Mouse (Mus musculus) hindbrain, postnatal 0 days (tissue): ENCODE data around the gene Atg14. TPM values are rescaled to one million over a fixed set of nuclear protein-coding genes. Genes with fewer than 3 reads are reported as not detected.

Experiments used
- ATAC-seq: fragments of 200-750 bp; cut with Nextera tagmentation; 2 replicates; pipeline ENCODE4 v1.8.0; 2017; ENCODE audit warnings: mild to moderate bottlenecking, moderate TSS enrichment, moderate library complexity
- DNase-seq: peaks from one replicate; pipeline ENCODE4 v3.0.0-alpha.2; 2015; ENCODE audit warnings: low spot score
- H3K27ac ChIP-seq: fragments of 300-500 bp; sonication (generic); 2 replicates; pipeline ENCODE4 v1.5.1; 2014; ENCODE audit warnings: mild to moderate bottlenecking
- H3K27me3 ChIP-seq: fragments of 300-500 bp; sonication (generic); 2 replicates; pipeline ENCODE4 v1.6.1; 2014; ENCODE audit warnings: low read length, mixed read lengths; ENCODE audit not compliant: insufficient read depth
- H3K36me3 ChIP-seq: fragments of 300-500 bp; sonication (generic); 2 replicates; pipeline ENCODE4 v1.6.1; 2014; ENCODE audit warnings: low read length, mixed read lengths; ENCODE audit not compliant: insufficient read depth
- H3K4me1 ChIP-seq: fragments of 300-500 bp; sonication (generic); 2 replicates; pipeline ENCODE4 v1.6.1; 2014; ENCODE audit warnings: antibody characterized with exemption, low read length, mixed read lengths; ENCODE audit not compliant: insufficient read depth
- H3K4me2 ChIP-seq: fragments of 300-500 bp; sonication (generic); 2 replicates; pipeline ENCODE4 v1.6.1; 2014; ENCODE audit warnings: low read depth, mild to moderate bottlenecking, low read length, moderate library complexity, mixed read lengths
- H3K4me3 ChIP-seq: fragments of 300-500 bp; sonication (generic); 2 replicates; pipeline ENCODE4 v1.5.1; 2014; ENCODE audit warnings: low read length
- H3K9ac ChIP-seq: fragments of 300-500 bp; sonication (generic); replicated peaks from 2 replicates; pipeline ENCODE4 v1.6.1; 2014; ENCODE audit warnings: mild to moderate bottlenecking, low read length, moderate library complexity, mixed read lengths
- H3K9me3 ChIP-seq: fragments of 300-500 bp; sonication (generic); 2 replicates; pipeline ENCODE4 v1.6.1; 2016; ENCODE audit warnings: low read length, mixed read lengths
- CTCF ChIP-seq: IDR thresholded peaks from 2 replicates; pipeline ENCODE4 v1.5.1; 2016; ENCODE audit warnings: antibody characterized with exemption, control low read depth, low read depth
- WGBS: fragments of 180-500 bp; shearing (Covaris S2); extraction: QIAGEN DNeasy Blood & Tissue Kit; methylation state at CpG from one replicate; pipeline ENCODE4 v1.1.7; 2014; 5-methylcytosine and 5-hydroxymethylcytosine counted together
- polyA plus RNA-seq: library from polyadenylated mRNA; unstranded; fragments of >200 nt; fragmentation: Nextera tagmentation; extraction: Ambion mirVana; gene quantifications from 2 replicates; pipeline ENCODE4 v1.2.1, GENCODE M21; 2015
- total RNA-seq: library from RNA; depleted of rRNA; stranded (reverse); fragments of >200 nt; gene quantifications from 2 replicates; pipeline ENCODE4 v1.2.3, GENCODE M21; 2014

Gene Atg14
- total and polyA plus RNA-seq, 2 experiments from 2014 or later, result 6.1 to 23.5 TPM

GRCm38 (mm10) chr14:47551668-47552067, 18.8 kb downstream of the Atg14 start:
- no peaks in the 10 kb centered on the region for H3K27me3 ChIP-seq
- H3K36me3 ChIP-seq, result peaks cover 42% of the 10 kb centered on the region
- no peak for DNase-seq
- H3K4me3 ChIP-seq, result no peak overlapping the region
- H3K4me2 ChIP-seq, result no peak overlapping the region
- TF ChIP-seq CTCF, result no peak
- H3K9me3 ChIP-seq, result no peaks in the 10 kb centered on the region
- ATAC-seq, result no peak
- WGBS, result over 99% methylated on average over 6 of the region's 6 CpGs
- H3K27ac ChIP-seq, result no peak overlapping the region
- no peaks in the 10 kb centered on the region for H3K4me1 ChIP-seq
- no peak overlapping the region for H3K9ac ChIP-seq

- Histone ChIP-seq H3K36me3 (peaks cover 65% of the 10 kb centered on the region), H3K4me3 (no peak overlapping the region), H3K27ac (no peak overlapping the region), H3K4me2 (no peak overlapping the region), H3K4me1 (no peaks in the 10 kb centered on the region), H3K27me3 (no peaks in the 10 kb centered on the region), H3K9me3 (no peaks in the 10 kb centered on the region), H3K9ac (no peak overlapping the region)
- TF ChIP-seq CTCF, result no peak
- WGBS, result 96% methylated on average over 4 of the region's 4 CpGs
- DNase-seq (no peak), ATAC-seq (no peak)
Observed at GRCm38 (mm10) chr14:47544877-47545276, 25.6 kb downstream of the Atg14 start.

GRCm38 (mm10) chr14:47544286-47544685, 26.2 kb downstream of the Atg14 start:
- Histone ChIP-seq H3K27me3 (no peaks in the 10 kb centered on the region), H3K9me3 (no peaks in the 10 kb centered on the region), H3K9ac (no peak overlapping the region), H3K27ac (no peak overlapping the region), H3K4me2 (no peak overlapping the region), H3K4me3 (no peak overlapping the region), H3K36me3 (peaks cover 65% of the 10 kb centered on the region), H3K4me1 (no peaks in the 10 kb centered on the region)
- ATAC-seq (no peak), DNase-seq (no peak)
- no peak for TF ChIP-seq CTCF
- WGBS, result 93% methylated on average over 5 of the region's 5 CpGs

- ATAC-seq (no peak), DNase-seq (no peak)
- no peak overlapping the region for H3K4me2 ChIP-seq
- TF ChIP-seq CTCF, result no peak
- peaks cover 50% of the 10 kb centered on the region for H3K36me3 ChIP-seq
- no peak overlapping the region for H3K27ac ChIP-seq
- no peaks in the 10 kb centered on the region for H3K4me1 ChIP-seq
- H3K9ac ChIP-seq, result no peak overlapping the region
- WGBS, result 91% methylated on average over 3 of the region's 3 CpGs
- H3K9me3 ChIP-seq, result no peaks in the 10 kb centered on the region
- H3K27me3 ChIP-seq, result no peaks in the 10 kb centered on the region
- H3K4me3 ChIP-seq, result no peak overlapping the region
Observed at GRCm38 (mm10) chr14:47542283-47542682, 28.2 kb downstream of the Atg14 start.

- Histone ChIP-seq H3K27ac (no peak overlapping the region), H3K4me3 (no peak overlapping the region), H3K27me3 (no peaks in the 10 kb centered on the region), H3K9ac (no peak overlapping the region), H3K4me2 (no peak overlapping the region), H3K36me3 (peaks cover 42% of the 10 kb centered on the region), H3K4me1 (no peaks in the 10 kb centered on the region), H3K9me3 (no peaks in the 10 kb centered on the region)
- 94% methylated on average over 10 of the region's 10 CpGs for WGBS
- DNase-seq, result no peak
- TF ChIP-seq CTCF, result no peak
- ATAC-seq, result no peak
Observed at GRCm38 (mm10) chr14:47541325-47541948, 29.0 kb downstream of the Atg14 start.

- no peaks in the 10 kb centered on the region for H3K27me3 ChIP-seq
- 89% methylated on average over 1 of the region's 1 CpGs for WGBS
- no peak for ATAC-seq
- H3K4me1 ChIP-seq, result no peaks in the 10 kb centered on the region
- H3K4me2 ChIP-seq, result no peak overlapping the region
- no peak overlapping the region for H3K27ac ChIP-seq
- DNase-seq, result no peak
- no peak overlapping the region for H3K4me3 ChIP-seq
- no peaks in the 10 kb centered on the region for H3K9me3 ChIP-seq
- no peak overlapping the region for H3K9ac ChIP-seq
- TF ChIP-seq CTCF, result no peak
- H3K36me3 ChIP-seq, result no peaks in the 10 kb centered on the region
Observed at GRCm38 (mm10) chr14:47535096-47535495, 35.4 kb downstream of the Atg14 start.

GRCm38 (mm10) chr14:47534176-47534525, 36.3 kb downstream of the Atg14 start:
- Histone ChIP-seq H3K4me1 (no peaks in the 10 kb centered on the region), H3K9ac (no peak overlapping the region), H3K9me3 (no peaks in the 10 kb centered on the region), H3K4me2 (no peak overlapping the region), H3K36me3 (no peaks in the 10 kb centered on the region), H3K27ac (no peak overlapping the region), H3K27me3 (no peaks in the 10 kb centered on the region), H3K4me3 (no peak overlapping the region)
- no peak for TF ChIP-seq CTCF
- ATAC-seq (no peak), DNase-seq (no peak)
- 83% methylated on average over 5 of the region's 5 CpGs for WGBS
